Mouse (Mus musculus): ENCODE measurements at regions not wholly inside any gene's neighbourhood (a gene's known extent, or its start where the extent isn't known, plus 50 kb on each side); places are given as distances from the start of the nearest gene placed in this dataset.
A peak's percentile ranks its signal among the peaks of the same experiment; 100 is the strongest.

- no peak for DNase-seq (ENCODE audit: low spot score in 2 of 2)
Measured at GRCm38 (mm10) chr2:78095536-78095935, 149.4 kb upstream of the Cwc22 start.

- DNase-seq (ENCODE audit: low spot score in 2 of 2): no peak
Measured at GRCm38 (mm10) chr2:78094921-78095320, 148.7 kb upstream of the Cwc22 start.

GRCm38 (mm10) chr2:78064321-78065037, 118.3 kb upstream of the Cwc22 start:
- no peak for DNase-seq (ENCODE audit: low spot score in 2 of 2)

GRCm38 (mm10) chr2:78059801-78060416, 113.7 kb upstream of the Cwc22 start:
- DNase-seq (ENCODE audit: low spot score in 2 of 2): no peak

- no peak for DNase-seq (ENCODE audit: low spot score in 2 of 2)
Measured at GRCm38 (mm10) chr2:78058988-78059387, 112.8 kb upstream of the Cwc22 start.

GRCm38 (mm10) chr2:78053910-78054309, 107.7 kb upstream of the Cwc22 start:
- DNase-seq (ENCODE audit: low spot score in 2 of 2): no peak

GRCm38 (mm10) chr2:78050542-78050941, 104.4 kb upstream of the Cwc22 start:
- no peak for DNase-seq (ENCODE audit: low spot score in 2 of 2)

- peak; percentile 76 to 82 for DNase-seq (ENCODE audit: low spot score in 2 of 2)
Measured at GRCm38 (mm10) chr2:78049248-78049874, 103.2 kb upstream of the Cwc22 start.

- DNase-seq (ENCODE audit: low spot score in 2 of 2): peak in 1 of 2 experiments; percentile 1
Measured at GRCm38 (mm10) chr2:78048706-78049055, 102.5 kb upstream of the Cwc22 start.

- no peak for DNase-seq (ENCODE audit: low spot score in 2 of 2)
Measured at GRCm38 (mm10) chr2:78048030-78048705, 102.0 kb upstream of the Cwc22 start.

GRCm38 (mm10) chr2:78027319-78027718, 81.1 kb upstream of the Cwc22 start:
- no peak for DNase-seq (ENCODE audit: low spot score in 2 of 2)

- no peak for DNase-seq (ENCODE audit: low spot score in 2 of 2)
Measured at GRCm38 (mm10) chr2:78026808-78027207, 80.6 kb upstream of the Cwc22 start.

- DNase-seq (ENCODE audit: low spot score in 2 of 2): no peak
Measured at GRCm38 (mm10) chr2:78025651-78026435, 79.7 kb upstream of the Cwc22 start.

- no peak for DNase-seq (ENCODE audit: low spot score in 2 of 2)
Measured at GRCm38 (mm10) chr2:78024981-78025565, 78.9 kb upstream of the Cwc22 start.

GRCm38 (mm10) chr2:78023916-78024685, 77.9 kb upstream of the Cwc22 start:
- no peak for DNase-seq (ENCODE audit: low spot score in 2 of 2)

- DNase-seq (ENCODE audit: low spot score in 2 of 2): no peak
Measured at GRCm38 (mm10) chr2:78023416-78023815, 77.2 kb upstream of the Cwc22 start.

- no peak for DNase-seq (ENCODE audit: low spot score in 2 of 2)
Measured at GRCm38 (mm10) chr2:78022756-78023155, 76.6 kb upstream of the Cwc22 start.

GRCm38 (mm10) chr2:78021905-78022304, 75.7 kb upstream of the Cwc22 start:
- no peak for DNase-seq (ENCODE audit: low spot score in 2 of 2)

GRCm38 (mm10) chr2:78021356-78021900, 75.3 kb upstream of the Cwc22 start:
- DNase-seq (ENCODE audit: low spot score in 2 of 2): no peak

GRCm38 (mm10) chr2:78020516-78020915, 74.3 kb upstream of the Cwc22 start:
- no peak for DNase-seq (ENCODE audit: low spot score in 2 of 2)

Measured in urinary bladder, postnatal 36 days (tissue).